Mouse (Mus musculus): ENCODE results near the gene Fam214b. TPM values are rescaled to one million over a fixed set of nuclear protein-coding genes. Genes with fewer than 3 reads are reported as not detected.
A peak's percentile ranks its signal among the peaks of the same experiment; 100 is the strongest.

Gene Fam214b
- polyA plus RNA-seq, 1 experiment: 28.2 TPM

- 94% methylated on average over 14 of the region's 14 CpGs for WGBS
- no peaks in the 10 kb centered on the region for H3K27me3 ChIP-seq (ENCODE audit: control insufficient read depth, insufficient read depth, low read length)
- DNase-seq (ENCODE audit: low read depth in 1 of 2, low spot score in 2 of 2): no peak
- no peak for TF ChIP-seq POLR2A (IDR thresholded peaks at IDR 0.05; ENCODE audit: low read depth, low read length)
- TF ChIP-seq CTCF (IDR thresholded peaks at IDR 0.05; ENCODE audit: extremely low read depth, insufficient read depth, insufficient read length, insufficient replicate concordance): no peak
- peaks cover 7% of the 10 kb centered on the region; the same call in 1 of the 2 replicates for H3K36me3 ChIP-seq (ENCODE audit: control insufficient read depth, insufficient read depth, low read length)
- H3K27ac ChIP-seq (ENCODE audit: insufficient read depth, low read length): no peak overlapping the region
- H3K4me3 ChIP-seq (ENCODE audit: extremely low read depth, insufficient read depth, insufficient read length): no peak overlapping the region
- H3K4me1 ChIP-seq (ENCODE audit: control insufficient read depth, insufficient read depth, insufficient read length): peaks cover 2% of the 10 kb centered on the region; the same call in 1 of the 2 replicates
These were observed 12.5 kb downstream of the Fam214b start for GRCm38 (mm10) chr4:43033481-43033880.

DNA sequence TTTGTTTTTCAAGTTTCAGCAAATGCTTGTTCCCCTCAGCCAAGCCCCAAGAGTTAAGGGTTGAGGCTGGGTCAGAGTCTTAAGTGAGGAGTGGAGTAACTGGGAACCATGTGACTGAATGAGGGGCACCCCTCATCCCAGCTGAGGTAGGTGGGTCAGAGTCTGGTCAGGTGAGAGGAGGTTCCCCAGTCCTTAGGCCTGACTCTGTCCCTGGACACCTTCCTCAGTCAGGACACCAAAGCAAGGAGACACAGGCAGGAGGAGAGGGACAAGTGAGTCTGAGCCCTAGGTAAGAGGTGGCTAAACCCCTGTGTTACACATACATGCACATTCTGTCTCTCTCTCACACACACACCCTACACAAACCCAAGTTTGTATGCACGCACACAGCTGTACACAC is 13.5 kb downstream of the Fam214b start:
- Histone ChIP-seq H3K27ac (ENCODE audit: insufficient read depth, low read length) (no peak overlapping the region), H3K36me3 (ENCODE audit: control insufficient read depth, insufficient read depth, low read length) (peaks cover 13% of the 10 kb centered on the region)
- whole genome bisulfite sequencing: 85% methylated on average over 1 of the region's 1 CpGs

DNA sequence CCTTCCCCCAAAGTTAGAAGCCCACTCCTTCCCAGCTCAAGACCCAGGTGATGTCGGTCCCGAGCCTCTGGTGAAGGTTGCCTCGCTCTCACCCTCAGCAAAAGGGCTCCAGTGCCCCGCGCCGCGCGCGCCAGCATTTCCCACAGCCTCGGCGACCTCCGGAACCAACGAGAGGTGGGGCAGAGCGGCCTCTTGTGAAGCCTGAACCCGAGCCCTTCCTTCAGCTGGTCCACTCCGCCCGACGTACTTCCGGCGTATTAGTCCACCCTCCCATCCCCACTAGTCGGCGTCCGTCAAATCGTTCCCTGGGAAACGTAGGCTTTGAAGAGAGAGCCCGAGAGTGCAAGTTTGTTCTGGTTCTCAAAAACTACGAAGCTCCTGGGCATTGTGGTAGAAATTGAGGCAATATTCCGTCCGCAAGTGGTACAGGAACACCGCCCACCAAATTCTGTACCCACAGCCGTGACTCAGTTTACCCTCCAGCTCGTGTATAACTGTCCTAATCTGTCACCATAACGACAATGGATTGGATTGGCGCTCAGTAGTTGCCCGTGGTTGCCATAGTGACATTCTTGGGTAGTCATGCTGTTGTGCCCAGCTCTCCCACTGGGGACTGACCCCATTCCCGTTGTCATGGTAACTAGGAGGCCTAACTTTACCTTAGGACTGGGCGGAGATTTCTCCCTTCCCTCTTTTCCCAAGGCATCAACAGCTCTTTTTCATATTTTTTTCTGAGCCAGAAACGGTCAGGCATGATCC is 14.6 kb downstream of the Fam214b start, which contains the start of gene Stoml2:
Gene Stoml2 (minus strand): TSS at position 474 of the 759 bp plus-strand sequence.
- Histone ChIP-seq H3K4me3 (ENCODE audit: extremely low read depth, insufficient read depth, insufficient read length) (peak within 1 kb of the TSS; percentile 87), H3K27ac (ENCODE audit: insufficient read depth, low read length) (peak within 1 kb of the TSS; percentile 66), H3K27me3 (ENCODE audit: control insufficient read depth, insufficient read depth, low read length) (no peaks in the 10 kb centered on the region), H3K36me3 (ENCODE audit: control insufficient read depth, insufficient read depth, low read length) (peaks cover 16% of the 10 kb centered on the region), H3K4me1 (ENCODE audit: control insufficient read depth, insufficient read depth, insufficient read length) (peaks cover 2% of the 10 kb centered on the region; the same call in 1 of the 2 replicates)
- TF ChIP-seq CTCF (IDR thresholded peaks at IDR 0.05; ENCODE audit: extremely low read depth, insufficient read depth, insufficient read length, insufficient replicate concordance) (no peak), POLR2A (IDR thresholded peaks at IDR 0.05; ENCODE audit: low read depth, low read length) (peak; percentile 70)
- WGBS: 3% methylated on average over 38 of the region's 38 CpGs
- peak; percentile 81 to 90 for DNase-seq (ENCODE audit: low read depth in 1 of 2, low spot score in 2 of 2)

More for the DNA sequence above, 13.5 kb downstream of the Fam214b start:
- H3K4me1 ChIP-seq (ENCODE audit: control insufficient read depth, insufficient read depth, insufficient read length): peaks cover 2% of the 10 kb centered on the region; the same call in 1 of the 2 replicates
- no peak for TF ChIP-seq CTCF (IDR thresholded peaks at IDR 0.05; ENCODE audit: extremely low read depth, insufficient read depth, insufficient read length, insufficient replicate concordance)
- TF ChIP-seq POLR2A (IDR thresholded peaks at IDR 0.05; ENCODE audit: low read depth, low read length): no peak
- H3K4me3 ChIP-seq (ENCODE audit: extremely low read depth, insufficient read depth, insufficient read length): no peak overlapping the region
- no peaks in the 10 kb centered on the region for H3K27me3 ChIP-seq (ENCODE audit: control insufficient read depth, insufficient read depth, low read length)
- DNase-seq (ENCODE audit: low read depth in 1 of 2, low spot score in 2 of 2): no peak

DNA sequence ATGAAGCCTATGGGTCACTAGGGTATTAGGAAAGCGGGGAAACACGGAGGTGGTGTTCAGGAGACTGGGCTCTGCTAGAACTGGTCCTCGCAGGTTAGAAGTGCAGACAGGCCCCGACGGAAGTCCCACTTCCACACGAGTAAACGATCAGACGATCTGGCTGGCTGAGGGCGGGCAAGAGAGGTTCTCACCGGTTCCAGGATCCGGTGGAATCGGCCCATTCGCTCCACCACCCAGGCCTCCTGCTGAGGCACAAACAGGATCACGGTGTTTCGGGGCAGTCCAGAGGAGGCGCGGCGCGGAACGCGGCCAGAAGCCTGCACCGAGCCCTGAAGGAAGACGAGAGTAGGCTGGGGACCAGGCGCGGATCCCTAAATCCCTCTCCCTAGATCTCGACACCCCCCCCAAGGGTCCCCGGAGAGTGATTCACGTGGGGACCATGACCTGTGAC is 15.2 kb downstream of the Fam214b start:
- 4% methylated on average over 28 of the region's 28 CpGs for WGBS
- TF ChIP-seq CTCF (IDR thresholded peaks at IDR 0.05; ENCODE audit: extremely low read depth, insufficient read depth, insufficient read length, insufficient replicate concordance): no peak
- TF ChIP-seq POLR2A (IDR thresholded peaks at IDR 0.05; ENCODE audit: low read depth, low read length): no peak
- H3K27me3 ChIP-seq (ENCODE audit: control insufficient read depth, insufficient read depth, low read length): no peaks in the 10 kb centered on the region
- peaks cover 2% of the 10 kb centered on the region; the same call in 1 of the 2 replicates for H3K4me1 ChIP-seq (ENCODE audit: control insufficient read depth, insufficient read depth, insufficient read length)
- peak overlapping the region; percentile 87 for H3K4me3 ChIP-seq (ENCODE audit: extremely low read depth, insufficient read depth, insufficient read length)
- H3K36me3 ChIP-seq (ENCODE audit: control insufficient read depth, insufficient read depth, low read length): peaks cover 15% of the 10 kb centered on the region
- peak in 1 of 2 experiments; percentile 27 for DNase-seq (ENCODE audit: low read depth in 1 of 2, low spot score in 2 of 2)
- peak overlapping the region; percentile 66 for H3K27ac ChIP-seq (ENCODE audit: insufficient read depth, low read length)

DNA sequence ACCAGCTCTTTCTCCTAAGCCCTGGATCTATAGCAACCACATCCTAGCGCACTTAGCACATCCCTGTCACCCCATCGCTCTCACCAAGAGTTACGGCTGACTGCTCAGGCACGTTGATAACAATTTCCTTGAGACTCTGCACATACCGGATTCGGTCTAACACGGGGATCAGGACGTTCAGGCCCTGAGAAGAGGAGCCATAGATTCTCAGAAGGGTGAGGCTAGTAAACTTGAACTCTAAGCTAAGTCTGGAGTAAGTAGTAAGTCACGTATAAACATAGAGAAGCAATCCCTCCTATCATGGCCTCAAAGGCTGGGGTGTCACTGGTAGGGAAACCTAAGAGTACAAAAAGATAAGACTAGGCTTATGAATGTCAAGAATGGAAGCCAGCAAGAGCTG is 15.7 kb downstream of the Fam214b start:
- peak overlapping the region; percentile 87; the same call in 1 of the 2 replicates for H3K4me3 ChIP-seq (ENCODE audit: extremely low read depth, insufficient read depth, insufficient read length)
- WGBS: 84% methylated on average over 9 of the region's 9 CpGs
- peaks cover 2% of the 10 kb centered on the region; the same call in 1 of the 2 replicates for H3K4me1 ChIP-seq (ENCODE audit: control insufficient read depth, insufficient read depth, insufficient read length)
- TF ChIP-seq POLR2A (IDR thresholded peaks at IDR 0.05; ENCODE audit: low read depth, low read length) (no peak), CTCF (IDR thresholded peaks at IDR 0.05; ENCODE audit: extremely low read depth, insufficient read depth, insufficient read length, insufficient replicate concordance) (no peak)
- H3K36me3 ChIP-seq (ENCODE audit: control insufficient read depth, insufficient read depth, low read length): peaks cover 15% of the 10 kb centered on the region
- H3K27me3 ChIP-seq (ENCODE audit: control insufficient read depth, insufficient read depth, low read length): no peaks in the 10 kb centered on the region
- no peak for DNase-seq (ENCODE audit: low read depth in 1 of 2, low spot score in 2 of 2)
- H3K27ac ChIP-seq (ENCODE audit: insufficient read depth, low read length): no peak overlapping the region

GRCm38 (mm10) chr4:43029749-43030148 is 16.3 kb downstream of the Fam214b start:
- 94% methylated on average over 9 of the region's 9 CpGs for WGBS
- Histone ChIP-seq H3K36me3 (ENCODE audit: control insufficient read depth, insufficient read depth, low read length) (peaks cover 15% of the 10 kb centered on the region), H3K27ac (ENCODE audit: insufficient read depth, low read length) (no peak overlapping the region), H3K4me3 (ENCODE audit: extremely low read depth, insufficient read depth, insufficient read length) (no peak overlapping the region), H3K27me3 (ENCODE audit: control insufficient read depth, insufficient read depth, low read length) (no peaks in the 10 kb centered on the region), H3K4me1 (ENCODE audit: control insufficient read depth, insufficient read depth, insufficient read length) (peaks cover 7% of the 10 kb centered on the region; the same call in 1 of the 2 replicates)
- DNase-seq (ENCODE audit: low read depth in 1 of 2, low spot score in 2 of 2): no peak
- TF ChIP-seq POLR2A (IDR thresholded peaks at IDR 0.05; ENCODE audit: low read depth, low read length) (no peak), CTCF (IDR thresholded peaks at IDR 0.05; ENCODE audit: extremely low read depth, insufficient read depth, insufficient read length, insufficient replicate concordance) (no peak)
